Mouse (Mus musculus) neural tube, embryonic 12.5 days (tissue): Measurements from ENCODE around the gene Neurl4. TPM values are rescaled to one million over a fixed set of nuclear protein-coding genes. Genes with fewer than 3 reads are reported as not detected.

Experiments used
- ATAC-seq: fragments of 200-750 bp; cut with Nextera tagmentation; 2 replicates; pipeline ENCODE4 v1.8.0; 2017; ENCODE audit warnings: low read depth, mild to moderate bottlenecking, moderate TSS enrichment, moderate library complexity; ENCODE audit not compliant: low FRiP score
- H3K27ac ChIP-seq: fragments of 300-500 bp; sonication (generic); 2 replicates; pipeline ENCODE4 v1.5.1; 2016
- H3K27me3 ChIP-seq: fragments of 300-500 bp; sonication (generic); replicated peaks from 2 replicates; pipeline ENCODE4 v1.6.1; 2016; ENCODE audit warnings: mild to moderate bottlenecking
- H3K36me3 ChIP-seq: fragments of 300-500 bp; sonication (generic); 2 replicates; pipeline ENCODE4 v1.6.1; 2016; ENCODE audit warnings: mild to moderate bottlenecking
- H3K4me1 ChIP-seq: fragments of 300-500 bp; sonication (generic); 2 replicates; pipeline ENCODE4 v1.6.1; 2016
- H3K4me2 ChIP-seq: fragments of 300-500 bp; sonication (generic); replicated peaks from 2 replicates; pipeline ENCODE4 v1.6.1; 2016; ENCODE audit warnings: mild to moderate bottlenecking
- H3K4me3 ChIP-seq: fragments of 300-500 bp; sonication (generic); 2 replicates; pipeline ENCODE4 v1.5.1; 2016
- H3K9ac ChIP-seq: fragments of 300-500 bp; sonication (generic); 2 replicates; pipeline ENCODE4 v1.6.1; 2016; ENCODE audit warnings: mild to moderate bottlenecking
- H3K9me3 ChIP-seq: fragments of 300-500 bp; sonication (generic); 2 replicates; pipeline ENCODE4 v1.6.1; 2016; ENCODE audit warnings: mild to moderate bottlenecking
- WGBS: fragments of 180-500 bp; shearing (Covaris S2); methylation state at CpG from one replicate; pipeline ENCODE4 v1.1.7; 2016; 5-methylcytosine and 5-hydroxymethylcytosine counted together
- polyA plus RNA-seq: library from polyadenylated mRNA; unstranded; fragments of >200 nt; fragmentation: Nextera tagmentation; extraction: Ambion mirVana; gene quantifications from 2 replicates; pipeline ENCODE4 v1.2.1, GENCODE M21; 2016

Gene Neurl4
- polyA plus RNA-seq, 1 experiment from 2014 or later = 19.8 TPM

DNA sequence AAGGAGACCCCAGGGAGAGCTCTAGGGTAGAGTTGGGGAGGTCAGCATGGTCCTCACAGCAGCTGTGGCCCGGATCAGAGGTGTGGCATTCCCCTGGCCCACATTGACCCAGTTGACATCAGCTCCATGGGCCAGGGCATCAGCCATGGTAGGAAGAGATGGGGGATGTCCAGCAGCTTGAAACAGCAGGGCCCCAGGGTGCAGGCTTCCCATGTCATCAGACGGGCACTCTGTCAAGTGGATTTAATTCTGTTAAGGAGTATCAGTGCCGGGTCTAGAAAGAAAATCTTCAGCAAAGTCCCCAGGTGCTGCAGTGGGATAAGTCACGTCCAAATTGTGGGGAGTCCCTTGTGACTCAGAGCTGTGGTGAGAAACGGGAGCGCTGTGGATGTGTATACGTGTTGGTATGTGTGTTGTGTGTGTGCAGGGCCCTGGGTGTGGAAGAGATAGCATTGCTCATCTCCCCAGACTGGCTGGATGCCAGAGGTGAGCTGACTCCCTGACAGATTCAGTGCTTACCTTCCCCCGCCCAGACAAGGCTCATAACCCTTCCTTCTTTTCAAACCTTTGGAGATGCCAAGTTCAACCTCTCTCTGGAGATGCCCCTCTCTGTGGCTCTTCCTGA lies 17.2 kb upstream of the Neurl4 start:
- 85% methylated on average over 8 of the region's 8 CpGs for WGBS
- peaks cover 26% of the 10 kb centered on the region for H3K4me1 ChIP-seq
- H3K9ac ChIP-seq = no peak overlapping the region

DNA sequence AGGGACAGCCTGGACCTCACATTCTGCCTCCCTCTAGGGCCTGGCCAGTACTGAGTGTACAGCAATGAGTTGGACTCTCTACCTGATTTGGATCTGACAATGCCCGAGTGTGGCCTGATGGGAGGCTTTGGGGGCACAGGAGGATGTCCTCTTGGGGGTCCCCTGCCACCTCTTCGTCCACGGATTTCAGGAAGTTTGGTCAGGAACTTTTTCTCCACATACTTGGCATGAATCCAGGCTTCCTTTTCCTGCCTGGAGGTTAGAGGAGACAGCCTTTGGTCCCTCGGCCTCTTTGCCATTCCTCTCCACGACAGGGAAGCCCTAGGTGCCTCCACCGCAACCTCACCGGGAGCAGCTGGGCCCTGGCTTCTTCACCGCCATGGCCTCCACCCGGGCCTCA lies 16.6 kb upstream of the Neurl4 start:
- Histone ChIP-seq H3K4me3 (no peak overlapping the region), H3K4me1 (peaks cover 20% of the 10 kb centered on the region), H3K9ac (no peak overlapping the region), H3K9me3 (no peaks in the 10 kb centered on the region), H3K27ac (no peak overlapping the region), H3K4me2 (no peak overlapping the region), H3K27me3 (peaks cover 13% of the 10 kb centered on the region; the same call in 1 of the 2 replicates), H3K36me3 (no peaks in the 10 kb centered on the region)
- no peak for ATAC-seq
- 83% methylated on average over 9 of the region's 9 CpGs for WGBS

More for the DNA sequence above, 17.2 kb upstream of the Neurl4 start:
- Histone ChIP-seq H3K36me3 (no peaks in the 10 kb centered on the region), H3K4me3 (no peak overlapping the region), H3K4me2 (no peak overlapping the region), H3K27ac (no peak overlapping the region), H3K9me3 (no peaks in the 10 kb centered on the region), H3K27me3 (peaks cover 13% of the 10 kb centered on the region; the same call in 1 of the 2 replicates)
- ATAC-seq = no peak

DNA sequence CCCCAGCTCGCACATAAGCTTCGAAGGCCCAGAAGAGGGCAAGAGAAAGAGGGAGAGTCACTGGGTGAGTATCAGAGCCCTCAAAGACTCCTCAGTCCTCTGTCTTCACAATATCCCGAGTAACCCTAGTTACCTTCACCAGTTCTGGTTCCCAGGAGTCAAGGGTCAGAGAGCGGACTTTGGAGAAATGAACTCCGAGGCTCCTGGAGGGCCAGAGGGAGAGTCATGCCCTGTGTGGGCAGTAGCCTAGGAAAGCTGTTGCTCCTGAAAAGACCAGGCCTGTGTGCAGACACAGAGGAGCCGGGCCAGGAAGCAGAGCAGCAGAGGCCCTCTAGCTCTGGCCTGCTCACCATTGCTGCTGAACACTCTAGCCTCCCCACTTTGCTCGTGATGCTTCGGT lies 16.2 kb upstream of the Neurl4 start:
- Histone ChIP-seq H3K9me3 (no peaks in the 10 kb centered on the region), H3K27ac (no peak overlapping the region), H3K9ac (no peak overlapping the region), H3K4me1 (peaks cover 20% of the 10 kb centered on the region), H3K36me3 (no peaks in the 10 kb centered on the region), H3K27me3 (peaks cover 11% of the 10 kb centered on the region; the same call in 1 of the 2 replicates), H3K4me3 (no peak overlapping the region), H3K4me2 (no peak overlapping the region)
- ATAC-seq = no peak
- 86% methylated on average over 8 of the region's 8 CpGs for WGBS

DNA sequence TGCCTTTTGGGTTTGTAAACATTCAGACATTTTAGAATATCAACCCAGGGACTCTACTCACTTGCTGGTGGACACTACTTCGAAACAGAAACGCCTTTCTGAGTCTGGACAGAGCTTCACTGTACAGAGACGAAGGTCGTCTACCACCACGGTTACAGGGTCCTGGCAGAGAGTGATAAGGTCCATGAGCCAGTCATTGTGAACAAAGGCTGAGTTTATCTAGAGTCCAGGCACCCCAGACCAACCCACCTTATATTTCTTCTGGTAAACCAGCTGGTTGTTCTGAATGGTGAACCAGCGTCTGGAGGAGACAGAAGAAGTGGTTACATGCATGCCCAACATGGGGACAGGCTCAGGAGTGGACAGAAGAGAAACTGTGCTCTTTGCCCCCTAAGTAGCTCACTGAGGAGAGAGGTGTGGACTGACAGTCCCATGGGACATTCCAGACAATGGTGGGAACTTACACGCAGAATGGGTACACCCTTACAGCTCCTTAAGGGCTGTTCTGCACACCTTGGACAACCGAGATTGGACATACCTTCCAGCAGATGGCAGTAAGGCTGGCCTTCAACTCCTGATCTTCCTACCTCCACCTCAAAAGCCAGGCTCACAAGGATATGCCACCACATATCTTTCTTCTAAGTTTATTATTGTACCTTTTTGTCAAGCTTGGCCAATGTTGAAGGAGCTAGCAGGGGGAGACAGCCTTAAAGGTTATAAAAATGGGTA lies 13.8 kb upstream of the Neurl4 start:
- Histone ChIP-seq H3K4me2 (no peak overlapping the region), H3K27me3 (peaks cover 4% of the 10 kb centered on the region; the same call in 1 of the 2 replicates), H3K4me1 (no peaks in the 10 kb centered on the region), H3K36me3 (no peaks in the 10 kb centered on the region), H3K27ac (no peak overlapping the region), H3K9me3 (no peaks in the 10 kb centered on the region), H3K4me3 (no peak overlapping the region), H3K9ac (no peak overlapping the region)
- ATAC-seq = no peak
- WGBS = 75% methylated on average over 8 of the region's 8 CpGs

DNA sequence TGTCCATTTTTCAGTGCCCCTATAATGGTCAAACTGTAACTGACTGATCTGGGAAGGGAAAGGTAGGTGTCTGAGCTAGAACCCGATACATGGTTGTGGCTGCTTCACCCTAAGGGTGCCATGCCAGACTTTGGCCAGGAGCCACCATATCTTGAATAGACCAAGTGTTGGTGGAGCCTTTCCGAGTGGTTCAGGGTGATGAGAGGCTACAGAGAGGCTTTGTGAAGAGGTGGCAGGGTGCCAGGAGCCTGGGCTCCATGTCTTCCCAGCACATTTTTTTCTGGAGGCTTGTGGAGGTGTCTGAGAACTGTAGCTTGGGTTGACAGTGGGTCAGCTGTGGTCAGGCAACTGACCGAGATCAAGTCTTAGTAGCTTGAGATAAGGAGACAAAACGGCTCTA lies 9.4 kb upstream of the Neurl4 start:
- 80% methylated on average over 4 of the region's 4 CpGs for WGBS

DNA sequence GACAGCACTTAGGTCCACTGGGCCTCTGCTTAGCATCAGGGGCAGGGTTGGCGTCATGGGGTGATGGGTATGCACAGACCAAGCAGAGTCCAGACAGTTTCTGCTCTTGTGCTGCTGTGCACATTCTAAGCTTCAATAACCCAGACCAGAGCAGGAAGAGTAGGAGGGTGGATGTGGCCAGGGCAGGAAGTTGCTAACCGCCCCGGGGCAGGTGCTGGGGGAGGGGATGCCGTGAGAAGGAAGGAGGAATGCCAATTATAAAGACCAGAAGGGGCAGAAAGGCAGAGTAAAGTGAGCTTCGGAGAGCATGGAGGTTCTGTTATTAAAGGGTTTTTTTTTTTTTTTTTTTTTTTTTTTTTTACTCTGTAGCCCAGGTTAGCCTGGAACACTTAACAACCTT lies 6.2 kb upstream of the Neurl4 start:
- WGBS = 92% methylated on average over 5 of the region's 5 CpGs
- H3K4me3 ChIP-seq = no peak overlapping the region
- H3K36me3 ChIP-seq = no peaks in the 10 kb centered on the region
- H3K27me3 ChIP-seq = no peaks in the 10 kb centered on the region
- H3K9ac ChIP-seq = no peak overlapping the region
- no peak for ATAC-seq
- peaks cover 7% of the 10 kb centered on the region for H3K4me1 ChIP-seq
- no peak overlapping the region for H3K27ac ChIP-seq
- H3K9me3 ChIP-seq = no peaks in the 10 kb centered on the region
- H3K4me2 ChIP-seq = no peak overlapping the region

More for the DNA sequence above, 9.4 kb upstream of the Neurl4 start:
- no peak overlapping the region for H3K4me2 ChIP-seq
- no peaks in the 10 kb centered on the region for H3K9me3 ChIP-seq
- H3K4me3 ChIP-seq = no peak overlapping the region
- H3K36me3 ChIP-seq = no peaks in the 10 kb centered on the region
- no peaks in the 10 kb centered on the region for H3K27me3 ChIP-seq
- H3K4me1 ChIP-seq = no peaks in the 10 kb centered on the region
- no peak for ATAC-seq
- H3K27ac ChIP-seq = no peak overlapping the region
- no peak overlapping the region for H3K9ac ChIP-seq

DNA sequence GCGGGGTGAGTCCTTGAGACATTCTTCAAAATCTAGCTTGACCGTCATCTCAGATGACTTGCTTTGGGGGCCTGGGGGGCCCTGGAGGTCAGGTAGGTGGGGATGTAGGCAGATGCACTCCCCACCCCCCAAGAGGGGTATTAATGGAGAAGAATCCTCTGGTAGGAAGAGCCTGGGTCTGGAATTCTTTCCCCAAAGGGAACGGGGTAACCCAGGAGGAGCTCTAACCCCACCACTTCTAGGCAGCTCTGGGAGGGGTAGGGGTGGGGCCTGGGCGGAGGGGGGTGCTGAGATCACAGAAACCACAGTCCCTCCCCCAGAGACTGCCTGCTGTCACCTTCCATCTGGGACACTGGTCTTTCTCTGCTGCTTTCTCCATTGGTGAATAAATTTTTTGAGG lies 5.6 kb upstream of the Neurl4 start, which contains the start of gene Acap1:
Gene Acap1 (minus strand): TSS at position 249 of the 400 bp plus-strand sequence.
- no peak within 1 kb of the TSS for H3K4me2 ChIP-seq
- H3K27ac ChIP-seq = no peak within 1 kb of the TSS
- no peak for ATAC-seq
- H3K9ac ChIP-seq = no peak within 1 kb of the TSS
- 73% methylated on average over 4 of the region's 4 CpGs for WGBS
- H3K4me1 ChIP-seq = peaks cover 10% of the 10 kb centered on the region
- no peaks in the 10 kb centered on the region for H3K9me3 ChIP-seq
- H3K36me3 ChIP-seq = no peaks in the 10 kb centered on the region
- no peaks in the 10 kb centered on the region for H3K27me3 ChIP-seq
- no peak within 1 kb of the TSS for H3K4me3 ChIP-seq

DNA sequence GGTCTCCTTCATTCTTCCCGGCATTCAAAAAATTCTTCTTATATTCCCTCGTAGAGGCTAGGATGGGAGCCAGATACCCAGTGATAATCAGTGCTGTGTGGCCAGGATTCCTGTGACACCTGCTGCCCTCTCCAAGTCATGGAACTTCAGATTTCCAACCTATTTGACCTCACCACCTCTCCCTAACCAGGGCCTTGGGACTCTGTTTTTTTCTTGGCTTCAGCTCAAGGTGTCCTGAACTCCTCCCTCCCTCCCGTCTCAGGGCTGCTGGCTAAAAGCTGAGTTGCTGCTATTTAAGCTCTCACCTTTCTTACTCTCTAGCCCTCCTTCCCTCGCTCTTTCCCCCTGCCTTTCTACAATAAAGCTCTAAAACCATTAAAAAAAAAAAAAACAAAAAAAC lies 1.0 kb upstream of the Neurl4 start:
- H3K27me3 ChIP-seq = no peaks in the 10 kb centered on the region
- ATAC-seq = no peak
- H3K9ac ChIP-seq = peak overlapping the region; percentile 93; the same call in 1 of the 2 replicates
- H3K27ac ChIP-seq = no peak overlapping the region
- 36% methylated on average over 4 of the region's 4 CpGs for WGBS
- peak overlapping the region; percentile 86 for H3K4me2 ChIP-seq
- H3K9me3 ChIP-seq = no peaks in the 10 kb centered on the region
- H3K36me3 ChIP-seq = peaks cover 14% of the 10 kb centered on the region
- peaks cover 21% of the 10 kb centered on the region for H3K4me1 ChIP-seq
- peak overlapping the region; percentile 77 for H3K4me3 ChIP-seq

DNA sequence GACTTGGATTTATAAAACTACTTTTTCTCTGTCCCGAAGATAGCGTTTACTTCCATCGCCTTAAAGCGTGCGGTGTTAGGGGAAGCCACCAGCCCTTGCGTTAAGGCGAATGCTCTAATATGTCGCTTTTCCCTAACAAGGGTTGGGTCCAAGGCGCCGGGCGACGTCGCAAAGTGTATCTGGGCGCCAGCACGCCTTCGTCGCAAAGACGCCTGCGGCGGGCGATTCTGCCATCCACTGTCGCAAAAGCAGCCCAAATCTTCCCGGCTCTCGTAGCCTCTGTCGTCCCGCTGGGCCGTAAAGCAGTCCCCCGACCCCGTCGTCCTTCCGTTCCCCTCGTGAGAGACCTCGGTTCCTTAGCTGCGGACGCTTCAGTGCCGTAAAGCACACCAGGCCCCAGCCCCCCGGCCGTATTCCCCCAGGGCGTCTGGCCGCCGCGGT lies 554 bp downstream of the Neurl4 start:
- Histone ChIP-seq H3K9ac (peak overlapping the region; percentile 93), H3K27ac (peak overlapping the region; percentile 83), H3K4me3 (peak overlapping the region; percentile 77), H3K36me3 (peaks cover 30% of the 10 kb centered on the region), H3K4me1 (peaks cover 21% of the 10 kb centered on the region), H3K9me3 (no peaks in the 10 kb centered on the region), H3K27me3 (no peaks in the 10 kb centered on the region), H3K4me2 (peak overlapping the region; percentile 86)
- ATAC-seq = peak; percentile 83
- WGBS = under 1% methylated on average over 42 of the region's 42 CpGs

DNA sequence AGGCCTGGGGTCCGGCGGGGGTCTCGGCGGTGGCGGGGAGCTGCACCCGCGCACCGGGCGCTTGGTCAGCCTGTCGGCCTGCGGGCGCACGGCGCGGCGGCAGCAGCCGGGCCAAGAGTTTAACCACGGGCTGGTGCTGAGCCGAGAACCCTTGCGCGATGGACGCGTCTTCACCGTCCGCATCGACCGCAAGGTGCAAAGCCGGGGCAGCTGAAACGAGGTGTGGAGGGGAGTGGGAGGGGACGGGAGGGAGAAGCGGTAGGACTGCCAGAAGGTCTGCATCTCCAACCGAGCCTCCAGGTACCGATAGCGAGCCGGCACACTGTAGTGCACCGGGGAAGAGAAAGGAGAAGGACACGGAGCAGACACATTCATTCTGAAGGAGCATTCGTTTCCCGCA lies 1.1 kb downstream of the Neurl4 start:
- H3K36me3 ChIP-seq = peaks cover 35% of the 10 kb centered on the region
- H3K27me3 ChIP-seq = no peaks in the 10 kb centered on the region
- H3K4me2 ChIP-seq = peak overlapping the region; percentile 86
- H3K27ac ChIP-seq = peak overlapping the region; percentile 83
- peak overlapping the region; percentile 93 for H3K9ac ChIP-seq
- ATAC-seq = no peak
- WGBS = under 1% methylated on average over 39 of the region's 39 CpGs
- no peaks in the 10 kb centered on the region for H3K9me3 ChIP-seq
- H3K4me1 ChIP-seq = peaks cover 21% of the 10 kb centered on the region
- H3K4me3 ChIP-seq = peak overlapping the region; percentile 77

DNA sequence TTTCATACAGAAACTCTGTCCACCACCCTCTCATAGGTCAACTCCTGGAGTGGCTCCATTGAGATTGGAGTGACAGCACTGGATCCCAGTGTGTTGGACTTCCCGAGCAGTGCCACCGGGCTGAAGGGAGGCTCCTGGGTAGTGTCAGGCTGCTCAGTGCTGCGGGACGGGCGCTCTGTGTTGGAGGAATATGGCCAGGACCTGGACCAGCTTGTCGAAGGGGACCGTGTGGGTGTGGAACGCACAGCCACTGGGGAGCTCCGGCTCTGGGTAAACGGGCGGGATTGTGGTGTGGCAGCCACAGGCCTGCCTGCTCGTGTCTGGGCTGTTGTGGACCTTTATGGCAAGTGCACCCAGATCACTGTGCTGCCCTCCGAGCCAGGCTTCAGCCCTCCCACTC lies 2.1 kb downstream of the Neurl4 start:
- Histone ChIP-seq H3K4me3 (peak overlapping the region; percentile 77), H3K4me1 (peaks cover 21% of the 10 kb centered on the region), H3K36me3 (peaks cover 45% of the 10 kb centered on the region), H3K27ac (no peak overlapping the region), H3K27me3 (no peaks in the 10 kb centered on the region), H3K9ac (no peak overlapping the region), H3K4me2 (peak overlapping the region; percentile 86), H3K9me3 (no peaks in the 10 kb centered on the region)
- WGBS = 88% methylated on average over 13 of the region's 13 CpGs
- ATAC-seq = no peak

DNA sequence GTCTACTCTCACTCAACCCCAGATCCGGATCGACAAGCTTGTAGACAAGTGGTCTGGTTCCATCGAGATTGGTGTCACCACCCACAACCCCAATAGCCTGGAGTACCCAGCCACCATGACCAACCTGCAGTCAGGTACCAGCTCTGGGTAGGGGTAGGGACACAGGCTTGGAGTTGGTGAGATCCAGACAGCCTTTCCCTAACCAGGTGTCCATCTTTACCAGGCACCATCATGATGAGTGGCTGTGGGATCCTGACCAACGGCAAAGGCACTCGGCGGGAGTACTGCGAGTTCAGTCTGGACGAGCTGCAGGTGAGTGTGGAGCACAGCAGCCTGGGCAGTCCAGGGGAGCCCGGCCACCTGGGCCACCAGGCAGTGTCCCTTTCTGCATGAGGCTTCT lies 3.4 kb downstream of the Neurl4 start:
- no peaks in the 10 kb centered on the region for H3K9me3 ChIP-seq
- no peak overlapping the region for H3K4me2 ChIP-seq
- H3K27ac ChIP-seq = no peak overlapping the region
- no peak overlapping the region for H3K4me3 ChIP-seq
- 92% methylated on average over 9 of the region's 9 CpGs for WGBS
- H3K9ac ChIP-seq = no peak overlapping the region
- no peaks in the 10 kb centered on the region for H3K27me3 ChIP-seq
- H3K36me3 ChIP-seq = peaks cover 57% of the 10 kb centered on the region
- ATAC-seq = no peak
- peaks cover 18% of the 10 kb centered on the region for H3K4me1 ChIP-seq
